Mouse (Mus musculus) hindbrain, postnatal 0 days (tissue): ENCODE measurements around the gene Grik1. TPM values are rescaled to one million over a fixed set of nuclear protein-coding genes. Genes with fewer than 3 reads are reported as not detected.

ENCODE experiments used
- ATAC-seq: fragments of 200-750 bp; cut with Nextera tagmentation; 2 replicates; pipeline ENCODE4 v1.8.0; 2017; ENCODE audit warnings: mild to moderate bottlenecking, moderate TSS enrichment, moderate library complexity
- DNase-seq: peaks from one replicate; pipeline ENCODE4 v3.0.0-alpha.2; 2015; ENCODE audit warnings: low spot score
- H3K27ac ChIP-seq: fragments of 300-500 bp; sonication (generic); 2 replicates; pipeline ENCODE4 v1.5.1; 2014; ENCODE audit warnings: mild to moderate bottlenecking
- H3K27me3 ChIP-seq: fragments of 300-500 bp; sonication (generic); 2 replicates; pipeline ENCODE4 v1.6.1; 2014; ENCODE audit warnings: low read length, mixed read lengths; ENCODE audit not compliant: insufficient read depth
- H3K36me3 ChIP-seq: fragments of 300-500 bp; sonication (generic); 2 replicates; pipeline ENCODE4 v1.6.1; 2014; ENCODE audit warnings: low read length, mixed read lengths; ENCODE audit not compliant: insufficient read depth
- H3K4me1 ChIP-seq: fragments of 300-500 bp; sonication (generic); 2 replicates; pipeline ENCODE4 v1.6.1; 2014; ENCODE audit warnings: antibody characterized with exemption, low read length, mixed read lengths; ENCODE audit not compliant: insufficient read depth
- H3K4me2 ChIP-seq: fragments of 300-500 bp; sonication (generic); 2 replicates; pipeline ENCODE4 v1.6.1; 2014; ENCODE audit warnings: low read depth, mild to moderate bottlenecking, low read length, moderate library complexity, mixed read lengths
- H3K4me3 ChIP-seq: fragments of 300-500 bp; sonication (generic); 2 replicates; pipeline ENCODE4 v1.5.1; 2014; ENCODE audit warnings: low read length
- H3K9ac ChIP-seq: fragments of 300-500 bp; sonication (generic); replicated peaks from 2 replicates; pipeline ENCODE4 v1.6.1; 2014; ENCODE audit warnings: mild to moderate bottlenecking, low read length, moderate library complexity, mixed read lengths
- H3K9me3 ChIP-seq: fragments of 300-500 bp; sonication (generic); 2 replicates; pipeline ENCODE4 v1.6.1; 2016; ENCODE audit warnings: low read length, mixed read lengths
- CTCF ChIP-seq: IDR thresholded peaks from 2 replicates; pipeline ENCODE4 v1.5.1; 2016; ENCODE audit warnings: antibody characterized with exemption, control low read depth, low read depth
- WGBS: fragments of 180-500 bp; shearing (Covaris S2); extraction: QIAGEN DNeasy Blood & Tissue Kit; methylation state at CpG from one replicate; pipeline ENCODE4 v1.1.7; 2014; 5-methylcytosine and 5-hydroxymethylcytosine counted together
- polyA plus RNA-seq: library from polyadenylated mRNA; unstranded; fragments of >200 nt; fragmentation: Nextera tagmentation; extraction: Ambion mirVana; gene quantifications from 2 replicates; pipeline ENCODE4 v1.2.1, GENCODE M21; 2015
- total RNA-seq: library from RNA; depleted of rRNA; stranded (reverse); fragments of >200 nt; gene quantifications from 2 replicates; pipeline ENCODE4 v1.2.3, GENCODE M21; 2014; rRNA removed

The Grik1 gene
- total and polyA plus RNA-seq, 2 experiments from 2014 or later = 34.5 to 34.6 TPM

DNA sequence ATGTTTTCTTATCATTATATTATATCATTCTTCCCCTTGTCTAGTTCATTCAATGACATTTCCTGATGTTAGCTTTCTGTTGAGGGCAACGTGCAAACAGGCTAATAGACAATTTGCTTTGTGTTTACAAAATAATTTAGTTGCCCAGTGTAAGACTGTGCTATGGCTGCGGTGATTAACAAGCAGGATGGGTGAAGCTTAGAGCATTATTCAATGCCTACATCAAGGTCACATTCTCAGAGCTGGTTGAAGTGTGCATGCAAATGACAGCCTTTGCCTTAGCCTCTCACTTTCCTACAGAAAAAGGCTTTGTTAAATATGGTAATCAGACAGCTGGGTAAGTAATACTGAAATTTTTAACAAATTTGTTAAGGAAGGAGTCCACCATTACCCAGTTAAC lies 438.5 kb downstream of the Grik1 start:
- Histone ChIP-seq H3K4me1 (no peaks in the 10 kb centered on the region), H3K4me3 (no peak overlapping the region), H3K36me3 (no peaks in the 10 kb centered on the region), H3K4me2 (no peak overlapping the region), H3K27me3 (no peaks in the 10 kb centered on the region), H3K9me3 (no peaks in the 10 kb centered on the region), H3K27ac (no peak overlapping the region), H3K9ac (no peak overlapping the region)
- DNase-seq (no peak), ATAC-seq (no peak)
- no peak for TF ChIP-seq CTCF
- WGBS = 52% methylated on average over 2 of the region's 2 CpGs

DNA sequence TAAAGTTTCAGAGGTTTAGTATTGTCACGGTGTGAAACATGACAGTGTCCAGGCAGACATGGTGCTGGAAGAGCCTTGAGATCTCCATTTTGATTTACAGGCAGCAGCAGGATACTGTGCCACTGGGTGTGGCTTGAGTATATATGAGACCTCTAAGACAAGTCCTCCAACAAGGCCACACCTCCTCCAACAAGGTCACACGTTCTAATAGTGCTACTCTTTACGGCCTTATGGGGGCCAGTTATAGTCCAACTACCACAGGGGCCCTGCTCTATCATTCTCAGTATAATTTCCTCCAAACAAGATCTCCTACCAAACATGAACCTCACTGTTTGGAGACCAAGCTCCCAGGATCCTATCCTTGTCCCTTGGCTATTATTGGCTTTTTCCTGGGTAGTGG lies 441.3 kb downstream of the Grik1 start:
- H3K4me1 ChIP-seq = no peaks in the 10 kb centered on the region

More for the DNA sequence above, 441.3 kb downstream of the Grik1 start:
- no peaks in the 10 kb centered on the region for H3K27me3 ChIP-seq
- TF ChIP-seq CTCF = no peak
- DNase-seq = no peak
- no peak for ATAC-seq
- no peak overlapping the region for H3K27ac ChIP-seq
- H3K4me2 ChIP-seq = no peak overlapping the region
- H3K36me3 ChIP-seq = no peaks in the 10 kb centered on the region
- no peak overlapping the region for H3K9ac ChIP-seq
- H3K4me3 ChIP-seq = no peak overlapping the region
- no peaks in the 10 kb centered on the region for H3K9me3 ChIP-seq
- 95% methylated on average over 3 of the region's 3 CpGs for WGBS

Other genes starting within 250 kb of the Grik1 start
- not detected in 2 replicates for gene Cldn17, start 216.7 kb upstream of the Grik1 start, total RNA-seq
- not detected in 2 replicates for gene Cldn17, start 216.7 kb upstream of the Grik1 start, polyA plus RNA-seq